Mouse (Mus musculus): ENCODE results near the gene Tox3.

Tox3 gene

GRCm38 (mm10) chr8:90330377-90331285 lies 17.5 kb downstream of the Tox3 start:
- no peak for DNase-seq (ENCODE audit: low read depth in 2 of 2, low spot score in 2 of 2)

- DNase-seq (ENCODE audit: low read depth in 2 of 2, low spot score in 2 of 2) = no peak
These were observed 24.3 kb downstream of the Tox3 start for GRCm38 (mm10) chr8:90323824-90324223.

DNA sequence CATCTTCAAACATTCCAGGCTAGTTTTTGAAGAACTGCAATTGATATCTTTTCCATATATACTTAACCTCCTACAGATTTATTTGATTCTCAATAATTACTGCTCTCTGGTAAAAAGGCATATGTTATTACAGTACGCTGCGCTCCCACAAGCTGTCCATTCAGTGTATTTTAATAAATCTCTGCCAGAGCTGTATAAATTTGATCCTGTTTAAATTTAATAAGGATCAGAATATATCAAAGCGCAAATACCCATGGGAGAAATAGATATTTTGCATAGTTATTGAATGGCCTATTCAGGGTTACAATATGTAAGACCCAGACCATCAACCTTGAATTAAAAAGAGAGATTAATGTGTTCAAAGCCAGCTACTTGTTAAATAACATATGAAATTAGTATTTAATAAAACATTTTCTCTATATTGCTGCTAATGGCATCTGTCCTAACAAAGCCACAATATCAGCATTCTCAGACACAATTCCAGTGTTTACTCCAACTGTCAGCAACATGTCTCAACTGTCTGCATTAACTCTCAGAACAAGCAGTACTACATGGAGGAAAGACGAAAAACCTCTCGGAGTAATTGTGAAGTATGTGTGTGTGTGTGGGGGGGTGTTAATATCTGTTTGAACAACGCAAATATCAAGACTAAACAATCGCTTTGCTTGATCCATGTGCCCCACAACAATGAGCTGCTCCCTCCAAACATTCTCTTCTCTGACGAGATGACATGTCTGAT lies 25.3 kb downstream of the Tox3 start:
- no peak for DNase-seq (ENCODE audit: low read depth in 2 of 2, low spot score in 2 of 2)

DNA sequence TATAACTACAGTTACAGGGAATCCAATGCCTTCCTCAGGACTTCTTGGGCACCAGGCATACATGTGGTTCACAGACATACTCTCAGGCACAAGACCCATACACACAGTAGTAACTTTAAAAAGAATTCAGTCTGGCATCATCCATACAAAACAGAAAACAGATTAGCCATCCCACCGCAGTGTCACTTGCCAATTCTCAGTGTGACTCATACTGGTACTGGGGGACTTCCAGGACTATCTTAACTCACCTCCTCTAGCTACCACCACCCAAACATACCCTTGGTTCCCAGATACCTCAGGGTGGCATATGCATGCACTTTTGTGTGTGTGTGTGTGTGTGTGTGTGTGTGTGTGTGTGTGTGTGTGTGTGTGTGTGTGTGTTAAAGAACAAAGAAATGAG lies 26.9 kb downstream of the Tox3 start:
- no peak for DNase-seq (ENCODE audit: low read depth in 2 of 2, low spot score in 2 of 2)

- no peak for DNase-seq (ENCODE audit: low read depth in 2 of 2, low spot score in 2 of 2)
These were observed 33.8 kb downstream of the Tox3 start for GRCm38 (mm10) chr8:90314312-90314711.

GRCm38 (mm10) chr8:90302951-90303350 lies 45.2 kb downstream of the Tox3 start:
- no peak for DNase-seq (ENCODE audit: low read depth in 2 of 2, low spot score in 2 of 2)

GRCm38 (mm10) chr8:90302252-90302651 lies 45.9 kb downstream of the Tox3 start:
- DNase-seq (ENCODE audit: low read depth in 2 of 2, low spot score in 2 of 2) = no peak

DNA sequence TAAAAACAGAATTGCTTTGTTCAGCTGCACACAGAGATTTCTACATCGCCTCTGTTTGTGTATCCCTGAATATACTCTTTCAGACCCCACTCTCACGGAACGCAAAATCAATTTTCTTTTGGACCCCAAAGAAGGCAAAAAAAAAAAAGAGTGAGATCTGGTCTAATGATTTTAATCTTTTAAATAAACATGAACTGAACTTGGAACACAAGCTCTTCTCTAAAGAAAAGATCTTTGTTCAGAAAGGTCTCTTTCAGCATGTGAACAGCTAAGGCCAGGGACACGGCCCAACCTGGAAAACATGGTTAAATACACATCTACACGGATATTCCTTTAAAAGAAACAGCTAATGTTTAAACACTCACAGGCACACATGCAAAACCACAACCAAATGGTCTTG lies 46.6 kb downstream of the Tox3 start:
- DNase-seq (ENCODE audit: low read depth in 2 of 2, low spot score in 2 of 2) = no peak

- no peak for DNase-seq (ENCODE audit: low read depth in 2 of 2, low spot score in 2 of 2)
These were observed 47.2 kb downstream of the Tox3 start for GRCm38 (mm10) chr8:90300973-90301372.

DNA sequence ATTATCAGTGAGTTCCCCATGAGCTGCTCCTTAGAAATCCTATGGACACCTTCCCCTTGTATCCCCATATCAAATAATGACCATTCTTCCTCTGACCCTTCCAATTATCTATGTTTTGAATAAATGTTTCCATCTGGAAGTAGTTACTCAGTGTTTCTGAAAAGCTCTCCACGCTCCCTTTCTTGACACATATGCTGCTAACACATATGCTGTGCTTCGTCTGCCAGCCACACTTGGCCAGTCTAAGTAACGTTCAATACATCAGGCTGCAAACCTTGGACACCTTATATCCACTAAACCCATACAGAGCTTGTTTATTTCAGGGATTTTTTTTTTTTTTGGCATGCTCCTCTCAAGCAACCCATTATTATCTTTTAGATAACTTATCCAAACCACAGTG lies 54.1 kb downstream of the Tox3 start:
- no peak for DNase-seq (ENCODE audit: low read depth in 2 of 2, low spot score in 2 of 2)

GRCm38 (mm10) chr8:90290811-90291210 lies 57.3 kb downstream of the Tox3 start:
- no peak for DNase-seq (ENCODE audit: low read depth in 2 of 2, low spot score in 2 of 2)

- DNase-seq (ENCODE audit: low read depth in 2 of 2, low spot score in 2 of 2) = no peak
These were observed 71.4 kb downstream of the Tox3 start for GRCm38 (mm10) chr8:90276722-90277121.

DNA sequence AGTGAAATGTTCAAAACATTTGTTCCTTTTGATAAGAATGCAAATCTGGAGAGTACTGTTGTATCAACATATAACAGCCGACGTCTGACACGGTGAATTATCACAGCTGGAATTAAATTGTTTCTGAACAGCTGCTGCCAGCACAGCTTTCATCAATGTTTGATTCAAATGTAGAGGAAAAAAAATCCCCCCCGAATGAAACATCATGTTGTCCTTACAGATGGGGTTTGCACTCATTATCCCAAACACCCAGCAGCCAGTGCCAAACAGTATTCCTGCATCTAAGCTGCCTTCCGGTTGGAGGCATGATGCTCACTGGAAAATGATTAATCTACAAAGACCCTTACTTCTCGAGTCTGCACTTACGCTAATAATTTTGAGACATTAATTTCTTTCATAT lies 75.0 kb downstream of the Tox3 start:
- DNase-seq (ENCODE audit: low read depth in 2 of 2, low spot score in 2 of 2) = no peak

- DNase-seq (ENCODE audit: low read depth in 2 of 2, low spot score in 2 of 2) = no peak
These were observed 76.2 kb downstream of the Tox3 start for GRCm38 (mm10) chr8:90271920-90272319.

DNA sequence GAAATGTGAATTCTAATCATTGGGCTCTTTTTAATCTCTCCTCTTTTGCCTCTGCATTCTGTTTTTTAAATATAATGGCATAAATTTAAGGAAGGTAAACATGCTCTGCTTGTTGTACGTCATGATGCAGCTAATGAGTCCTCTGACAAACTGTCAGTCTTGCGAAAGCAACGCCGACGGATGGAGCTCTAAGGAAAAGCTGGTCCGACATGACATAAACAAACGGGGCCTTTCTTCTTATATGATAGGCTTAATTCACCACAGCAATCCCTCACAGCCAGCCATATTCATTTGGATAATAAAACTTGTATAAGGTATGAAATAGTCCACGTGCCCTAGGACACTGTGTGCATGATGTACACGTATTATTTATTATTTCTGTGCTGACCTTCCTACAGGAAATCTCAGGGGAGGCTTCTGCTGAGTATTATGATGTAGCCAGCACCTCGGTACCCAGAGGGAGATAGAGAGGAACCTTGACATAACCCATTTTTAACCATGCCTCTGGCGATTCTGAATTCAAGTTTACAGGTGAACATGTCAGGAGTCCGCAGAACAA lies 80.4 kb downstream of the Tox3 start:
- no peak for DNase-seq (ENCODE audit: low read depth in 2 of 2, low spot score in 2 of 2)

- DNase-seq (ENCODE audit: low read depth in 2 of 2, low spot score in 2 of 2) = no peak
These were observed 81.2 kb downstream of the Tox3 start for GRCm38 (mm10) chr8:90266986-90267385.

GRCm38 (mm10) chr8:90266239-90266638 lies 81.9 kb downstream of the Tox3 start:
- DNase-seq (ENCODE audit: low read depth in 2 of 2, low spot score in 2 of 2) = no peak

GRCm38 (mm10) chr8:90254158-90254867 lies 93.8 kb downstream of the Tox3 start:
- DNase-seq (ENCODE audit: low read depth in 2 of 2, low spot score in 2 of 2) = no peak

DNA sequence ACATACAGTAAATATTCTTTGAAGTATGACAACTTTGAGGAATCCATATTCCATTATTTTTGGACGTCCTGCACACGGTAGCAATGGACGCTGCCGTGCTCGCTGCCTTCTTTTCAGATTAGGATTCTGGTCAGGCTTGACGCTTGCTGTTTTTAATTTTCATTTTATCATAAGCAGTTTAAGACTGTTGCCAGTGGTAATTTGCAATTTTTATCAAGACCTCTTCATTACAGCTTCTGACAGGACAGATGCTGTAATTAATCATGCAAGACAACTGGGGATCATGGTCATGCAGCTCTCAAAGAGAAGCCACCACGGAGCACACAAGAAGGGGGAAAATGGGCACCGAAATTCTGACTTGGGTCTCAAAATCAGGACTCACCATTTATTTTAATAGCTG lies 101.8 kb downstream of the Tox3 start:
- no peak for DNase-seq (ENCODE audit: low read depth in 2 of 2, low spot score in 2 of 2)

GRCm38 (mm10) chr8:90245828-90246227 lies 102.3 kb downstream of the Tox3 start:
- no peak for DNase-seq (ENCODE audit: low read depth in 2 of 2, low spot score in 2 of 2)

GRCm38 (mm10) chr8:90245187-90245586 lies 103.0 kb downstream of the Tox3 start:
- no peak for DNase-seq (ENCODE audit: low read depth in 2 of 2, low spot score in 2 of 2)
